Mouse (Mus musculus) myocyte (in vitro differentiated cells): ENCODE results near the gene Gm42417.

ENCODE experiments used
- CEBPB ChIP-seq: IDR thresholded peaks from 2 replicates; pipeline ENCODE4 v1.6.1; 2011; ENCODE audit warnings: mild to moderate bottlenecking, moderate library complexity; ENCODE audit not compliant: poor library complexity, insufficient read depth, severe bottlenecking
- E2F4 ChIP-seq: IDR thresholded peaks from one replicate; pipeline ENCODE4 v1.6.1; 2011; ENCODE audit warnings: mild to moderate bottlenecking, control low read depth, moderate library complexity; ENCODE audit not compliant: insufficient read depth
- MAX ChIP-seq: IDR thresholded peaks from one replicate; pipeline ENCODE4 v1.6.1; 2011; ENCODE audit warnings: low read depth, mild to moderate bottlenecking, control low read depth
- MYOD1 ChIP-seq, 3 experiments: IDR thresholded peaks; one replicate each; pipeline ENCODE4 v1.6.1; 2011; ENCODE audit warnings: control low read depth in 2 of 3, low read depth in 2 of 3, mild to moderate bottlenecking in 2 of 3, moderate library complexity in 1 of 3; ENCODE audit not compliant: insufficient read length in 2 of 3, control insufficient read depth in 1 of 3
- MYOG ChIP-seq, 3 experiments: IDR thresholded peaks; one replicate each; pipeline ENCODE4 v1.6.1; 2011; ENCODE audit warnings: control low read depth in 2 of 3, low read depth in 2 of 3, mild to moderate bottlenecking in 2 of 3; ENCODE audit not compliant: insufficient read length in 2 of 3, control insufficient read depth in 1 of 3, insufficient read depth in 1 of 3
- POLR2A ChIP-seq: IDR thresholded peaks from one replicate; pipeline ENCODE4 v1.6.1; 2011; ENCODE audit warnings: low read depth, mild to moderate bottlenecking, control low read depth, moderate library complexity; ENCODE audit not compliant: insufficient read length
- POLR2AphosphoS2 ChIP-seq: IDR thresholded peaks from one replicate; pipeline ENCODE4 v1.6.1; 2011; ENCODE audit warnings: low read depth, control low read depth; ENCODE audit not compliant: insufficient read length
- SRF ChIP-seq: IDR thresholded peaks from one replicate; pipeline ENCODE4 v1.6.1; 2011; ENCODE audit warnings: low read depth; ENCODE audit not compliant: control insufficient read depth, insufficient read length
- TCF12 ChIP-seq: IDR thresholded peaks from one replicate; pipeline ENCODE4 v1.6.1; 2011; ENCODE audit warnings: mild to moderate bottlenecking, control low read depth; ENCODE audit not compliant: poor library complexity, insufficient read depth, severe bottlenecking
- USF1 ChIP-seq: IDR thresholded peaks from one replicate; pipeline ENCODE4 v1.6.1; 2011; ENCODE audit warnings: low read depth, mild to moderate bottlenecking, control low read depth, moderate library complexity

DNA sequence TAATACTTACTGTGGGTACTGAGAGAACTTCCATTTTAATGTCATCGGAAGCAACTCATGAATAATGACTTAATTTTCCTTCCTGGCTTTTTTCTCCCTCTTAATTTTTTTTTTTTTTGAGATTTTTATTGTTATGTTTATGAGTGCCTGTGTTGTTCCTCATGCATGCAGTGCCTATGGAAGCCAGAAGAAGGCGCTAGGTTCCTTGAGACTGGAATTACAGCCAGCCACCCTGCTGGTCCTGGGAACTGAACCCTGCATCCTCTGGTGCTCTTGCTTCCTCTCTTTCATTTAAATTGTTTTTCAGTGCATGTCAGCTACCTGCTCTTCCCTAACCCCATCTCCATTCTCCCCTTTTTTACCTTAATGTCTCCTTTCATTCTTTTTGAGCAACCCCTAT lies 25.5 kb downstream of the Gm42417 start:
- TF ChIP-seq POLR2A (no peak), POLR2AphosphoS2 (no peak), MYOD1 (IDR thresholded peaks at IDR 0.05; ENCODE audit: control insufficient read depth in 1 of 3, insufficient read length in 2 of 3, low read depth in 2 of 3) (no peak), E2F4 (no peak), TCF12 (no peak), USF1 (no peak), MAX (no peak), CEBPB (no peak), MYOG (IDR thresholded peaks at IDR 0.05; ENCODE audit: control insufficient read depth in 1 of 3, insufficient read depth in 1 of 3, insufficient read length in 2 of 3, low read depth in 2 of 3) (no peak), SRF (no peak)
